Mouse (Mus musculus): ENCODE results near the gene Mcm3. TPM values are rescaled to one million over a fixed set of nuclear protein-coding genes. Genes with fewer than 3 reads are reported as not detected.

The Mcm3 gene
- 1 to 10 TPM; 3.5 to 6.1 TPM for total RNA-seq (2021)

GRCm38 (mm10) chr1:20819771-20820605 is at the start of gene Mcm3:
Gene Mcm3 (minus strand): TSS chr1:20820312.
- DNase-seq = peak; percentile 86 to 87
- intact Hi-C loops (cut with DNase I) = loop anchor here (5.0 kb wide), 3 partner anchors 72 to 342 kb away; partner anchors contain the start of genes Paqr8 and Tram2

GRCm38 (mm10) chr1:20868036-20868435 is 47.9 kb upstream of the Mcm3 start:
- intact Hi-C loops (cut with DNase I) = no loop called here
- DNase-seq = no peak

GRCm38 (mm10) chr1:20867241-20867902 is 47.3 kb upstream of the Mcm3 start:
- DNase-seq = no peak
- intact Hi-C loops (cut with DNase I) = no loop called here

- no peak for DNase-seq
- intact Hi-C loops (cut with DNase I) = no loop called here
Observed at GRCm38 (mm10) chr1:20863452-20864172, 43.5 kb upstream of the Mcm3 start.

- intact Hi-C loops (cut with DNase I) = no loop called here
- no peak for DNase-seq
Observed at GRCm38 (mm10) chr1:20861865-20862264, 41.8 kb upstream of the Mcm3 start.

- intact Hi-C loops (cut with DNase I) = no loop called here
- DNase-seq = no peak
Observed at GRCm38 (mm10) chr1:20860775-20861174, 40.7 kb upstream of the Mcm3 start.

GRCm38 (mm10) chr1:20856924-20857902 is 37.1 kb upstream of the Mcm3 start:
- intact Hi-C loops (cut with DNase I) = no loop called here
- no peak for DNase-seq

GRCm38 (mm10) chr1:20839911-20840310 is 19.8 kb upstream of the Mcm3 start:
- intact Hi-C loops (cut with DNase I) = no loop called here
- DNase-seq = no peak

GRCm38 (mm10) chr1:20836551-20837125 is 16.5 kb upstream of the Mcm3 start:
- no peak for DNase-seq
- intact Hi-C loops (cut with DNase I) = no loop called here

- no peak for DNase-seq
- intact Hi-C loops (cut with DNase I) = no loop called here
Observed at GRCm38 (mm10) chr1:20833141-20833511, 13.0 kb upstream of the Mcm3 start.

- intact Hi-C loops (cut with DNase I) = no loop called here
- no peak for DNase-seq
Observed at GRCm38 (mm10) chr1:20832473-20833140, 12.5 kb upstream of the Mcm3 start.

GRCm38 (mm10) chr1:20830546-20830945 is 10.4 kb upstream of the Mcm3 start:
- no peak for DNase-seq
- intact Hi-C loops (cut with DNase I) = no loop called here

- no peak for DNase-seq
- intact Hi-C loops (cut with DNase I) = no loop called here
Observed at GRCm38 (mm10) chr1:20828061-20828460, 7.9 kb upstream of the Mcm3 start.

- intact Hi-C loops (cut with DNase I) = no loop called here
Observed at GRCm38 (mm10) chr1:20825036-20825435, 4.9 kb upstream of the Mcm3 start.

GRCm38 (mm10) chr1:20823906-20824305 is 3.8 kb upstream of the Mcm3 start:
- DNase-seq = no peak
- intact Hi-C loops (cut with DNase I) = loop anchor here (5.0 kb wide), 1 partner anchor 338 kb away; no protein-coding TSS in a partner anchor

More at GRCm38 (mm10) chr1:20825036-20825435, 4.9 kb upstream of the Mcm3 start:
- no peak for DNase-seq

GRCm38 (mm10) chr1:20823471-20823870 is 3.4 kb upstream of the Mcm3 start:
- intact Hi-C loops (cut with DNase I) = loop anchor here (5.0 kb wide), 1 partner anchor 339 kb away; no protein-coding TSS in a partner anchor
- no peak for DNase-seq

GRCm38 (mm10) chr1:20820959-20821358 is 847 bp upstream of the Mcm3 start:
- no peak for DNase-seq
- intact Hi-C loops (cut with DNase I) = loop anchor here (5.0 kb wide), 1 partner anchor 341 kb away; no protein-coding TSS in a partner anchor

- no peak for DNase-seq
- intact Hi-C loops (cut with DNase I) = loop anchor here (5.0 kb wide), 2 partner anchors 75 to 260 kb away; partner anchors contain the start of genes Paqr8 and Tram2
Observed at GRCm38 (mm10) chr1:20817596-20817995, 2.5 kb downstream of the Mcm3 start.

GRCm38 (mm10) chr1:20817172-20817571 is 2.9 kb downstream of the Mcm3 start:
- intact Hi-C loops (cut with DNase I) = loop anchor here (5.0 kb wide), 2 partner anchors 75 to 260 kb away; partner anchors contain the start of genes Paqr8 and Tram2
- DNase-seq = peak in 1 of 2 experiments; percentile 4

Data from heart, postnatal 36 days (tissue).